Mouse (Mus musculus) E14TG2a.4 (cell line): ENCODE measurements at regions not wholly inside any gene's neighbourhood (a gene's known extent, or its start where the extent isn't known, plus 50 kb on each side); places are given as distances from the start of the nearest gene placed in this dataset.

Experiments used
- H3K27me3 ChIP-seq: 2 replicates; pipeline ENCODE4 v1.6.1; 2014; ENCODE audit warnings: low read length, control low read depth; ENCODE audit not compliant: insufficient read depth
- H3K36me3 ChIP-seq: 2 replicates; pipeline ENCODE4 v1.6.1; 2014; ENCODE audit warnings: low read length, control low read depth; ENCODE audit not compliant: insufficient read depth
- H3K4me1 ChIP-seq: replicated peaks from 2 replicates; pipeline ENCODE4 v1.6.1; 2014; ENCODE audit warnings: low read depth, low read length, control low read depth
- H3K4me3 ChIP-seq: replicated peaks from 2 replicates; pipeline ENCODE4 v1.5.1; 2014; ENCODE audit warnings: mild to moderate bottlenecking, low read length
- H3K9me3 ChIP-seq: 2 replicates; pipeline ENCODE4 v1.6.1; 2014; ENCODE audit warnings: low read length, control low read depth
- CTCF ChIP-seq: conservative IDR thresholded peaks from 2 replicates; pipeline ENCODE4 v1.5.1; 2014; ENCODE audit warnings: low read length
- NANOG ChIP-seq: IDR thresholded peaks from 2 replicates; pipeline ENCODE4 v1.6.1; 2014; ENCODE audit warnings: borderline replicate concordance, low read length, mixed read lengths
- POU5F1 ChIP-seq: IDR thresholded peaks from 2 replicates; pipeline ENCODE4 v1.6.1; 2014; ENCODE audit warnings: low read length, borderline replicate concordance

- TF ChIP-seq POU5F1 (no peak), NANOG (no peak), CTCF (no peak)
- Histone ChIP-seq H3K9me3 (no peaks in the 10 kb centered on the region), H3K27me3 (no peaks in the 10 kb centered on the region), H3K4me3 (no peak overlapping the region), H3K36me3 (no peaks in the 10 kb centered on the region), H3K4me1 (no peaks in the 10 kb centered on the region)
Observed at GRCm38 (mm10) chr1:138011581-138011980, 163.9 kb downstream of the Ptprc start.

GRCm38 (mm10) chr1:138010910-138011477 lies 164.5 kb downstream of the Ptprc start:
- H3K27me3 ChIP-seq = no peaks in the 10 kb centered on the region
- TF ChIP-seq CTCF (no peak), POU5F1 (no peak), NANOG (no peak)
- no peaks in the 10 kb centered on the region for H3K36me3 ChIP-seq
- no peaks in the 10 kb centered on the region for H3K9me3 ChIP-seq
- H3K4me1 ChIP-seq = no peaks in the 10 kb centered on the region
- no peak overlapping the region for H3K4me3 ChIP-seq

- no peaks in the 10 kb centered on the region for H3K27me3 ChIP-seq
- no peak overlapping the region for H3K4me3 ChIP-seq
- H3K36me3 ChIP-seq = no peaks in the 10 kb centered on the region
- TF ChIP-seq NANOG (no peak), CTCF (no peak), POU5F1 (no peak)
- no peaks in the 10 kb centered on the region for H3K4me1 ChIP-seq
- H3K9me3 ChIP-seq = no peaks in the 10 kb centered on the region
Observed at GRCm38 (mm10) chr1:138006811-138007210, 168.7 kb downstream of the Ptprc start.

DNA sequence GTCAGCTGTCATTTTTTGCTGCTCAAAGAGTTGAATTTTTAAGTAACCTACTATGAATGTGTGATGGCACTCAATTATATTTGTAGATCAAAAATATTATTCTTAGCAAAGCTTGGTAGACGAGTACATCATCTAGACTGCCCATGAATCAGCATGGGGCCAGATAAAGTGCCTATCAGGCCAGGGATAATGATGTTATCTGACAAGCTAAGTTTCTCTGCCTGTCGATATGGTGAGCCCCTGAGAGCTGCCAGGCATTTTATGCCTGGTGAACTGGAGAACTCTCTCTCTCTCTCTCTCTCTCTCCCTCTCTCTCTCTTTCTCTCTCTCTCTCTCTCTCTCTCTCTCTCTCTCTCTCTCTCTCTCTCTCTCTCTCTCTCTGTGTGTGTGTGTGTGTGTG lies 171.2 kb downstream of the Ptprc start:
- Histone ChIP-seq H3K4me3 (no peak overlapping the region), H3K27me3 (no peaks in the 10 kb centered on the region), H3K4me1 (no peaks in the 10 kb centered on the region), H3K36me3 (no peaks in the 10 kb centered on the region), H3K9me3 (no peaks in the 10 kb centered on the region)
- no peak for TF ChIP-seq NANOG
- no peak for TF ChIP-seq POU5F1
- no peak for TF ChIP-seq CTCF

DNA sequence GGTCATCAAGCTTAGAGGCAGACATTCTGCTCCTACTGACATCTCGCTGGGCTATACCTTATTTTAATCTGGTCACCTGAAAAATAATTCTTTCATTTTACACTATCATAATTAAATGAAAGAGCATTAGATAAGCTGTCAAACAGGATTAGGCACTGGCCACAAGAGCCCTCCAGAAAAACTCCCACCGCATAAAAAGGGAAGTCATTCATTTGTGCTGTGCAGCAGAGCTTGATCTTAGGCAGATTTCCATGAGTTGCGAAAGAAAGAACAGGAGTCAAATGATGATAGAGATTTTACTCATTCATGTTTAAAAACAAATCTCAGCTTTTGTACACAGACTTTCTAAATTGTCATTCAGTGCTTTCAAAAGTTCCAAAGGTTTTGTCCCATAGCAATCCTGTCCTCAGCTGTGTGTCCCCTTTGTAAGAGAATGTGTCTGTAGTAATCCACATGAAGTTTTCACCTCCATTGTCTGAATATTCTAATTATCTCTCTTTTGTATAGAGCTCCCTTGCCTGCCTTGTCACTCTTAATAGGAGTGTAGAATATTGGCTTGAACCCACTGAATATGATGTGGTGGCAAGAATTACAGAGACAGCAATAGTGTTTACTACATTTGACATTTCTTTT lies 176.1 kb downstream of the Ptprc start:
- no peaks in the 10 kb centered on the region for H3K9me3 ChIP-seq
- no peak overlapping the region for H3K4me3 ChIP-seq
- H3K36me3 ChIP-seq = no peaks in the 10 kb centered on the region
- no peak for TF ChIP-seq POU5F1
- no peak for TF ChIP-seq NANOG
- no peak for TF ChIP-seq CTCF
- no peaks in the 10 kb centered on the region for H3K4me1 ChIP-seq
- no peaks in the 10 kb centered on the region for H3K27me3 ChIP-seq

DNA sequence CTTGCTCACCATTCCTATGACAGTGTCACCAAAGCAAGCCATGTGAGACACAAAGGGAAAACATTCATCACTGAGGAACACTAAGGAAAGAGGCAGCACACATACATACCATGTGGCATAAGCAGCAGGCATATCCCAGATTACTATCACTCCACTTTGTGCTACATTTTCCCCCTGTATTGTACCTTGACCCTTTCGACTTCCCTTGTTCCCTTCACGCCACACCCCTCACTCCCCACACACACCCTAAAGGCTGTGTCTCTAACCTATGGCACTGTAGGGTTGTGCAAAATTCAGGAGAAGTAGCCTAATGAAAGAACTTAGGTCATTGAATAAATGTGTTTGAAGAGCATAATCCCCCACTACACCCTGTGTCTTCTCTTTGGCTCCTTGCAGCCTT lies 179.5 kb downstream of the Ptprc start:
- Histone ChIP-seq H3K27me3 (no peaks in the 10 kb centered on the region), H3K9me3 (no peaks in the 10 kb centered on the region), H3K4me1 (no peaks in the 10 kb centered on the region), H3K36me3 (no peaks in the 10 kb centered on the region), H3K4me3 (no peak overlapping the region)
- TF ChIP-seq POU5F1 (no peak), CTCF (no peak), NANOG (no peak)

GRCm38 (mm10) chr1:137991936-137992335 lies 183.6 kb downstream of the Ptprc start:
- Histone ChIP-seq H3K9me3 (no peaks in the 10 kb centered on the region), H3K27me3 (no peaks in the 10 kb centered on the region), H3K4me3 (no peak overlapping the region), H3K4me1 (no peaks in the 10 kb centered on the region), H3K36me3 (no peaks in the 10 kb centered on the region)
- TF ChIP-seq CTCF (no peak), POU5F1 (no peak), NANOG (no peak)

DNA sequence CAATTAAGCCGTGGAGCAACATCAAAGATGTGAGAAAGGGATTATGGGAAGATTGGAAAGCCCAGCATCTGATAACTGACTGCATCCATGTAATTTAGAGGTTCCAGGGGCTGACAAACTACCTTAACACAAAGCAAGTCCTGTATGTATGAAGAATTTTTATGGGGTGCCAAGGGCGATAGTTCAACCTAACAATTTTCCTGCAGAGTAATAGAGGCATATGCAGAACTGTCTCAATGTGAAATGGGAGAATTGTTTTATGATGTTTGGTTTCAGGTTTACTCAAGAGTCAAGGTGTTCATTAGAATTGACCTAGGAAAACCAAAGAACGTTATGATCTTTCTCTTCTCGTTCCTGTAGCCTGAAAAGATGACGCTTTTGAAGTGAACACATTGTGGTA lies 184.1 kb downstream of the Ptprc start:
- Histone ChIP-seq H3K27me3 (no peaks in the 10 kb centered on the region), H3K9me3 (no peaks in the 10 kb centered on the region), H3K36me3 (no peaks in the 10 kb centered on the region), H3K4me3 (no peak overlapping the region), H3K4me1 (no peaks in the 10 kb centered on the region)
- no peak for TF ChIP-seq NANOG
- TF ChIP-seq CTCF = no peak
- TF ChIP-seq POU5F1 = no peak

DNA sequence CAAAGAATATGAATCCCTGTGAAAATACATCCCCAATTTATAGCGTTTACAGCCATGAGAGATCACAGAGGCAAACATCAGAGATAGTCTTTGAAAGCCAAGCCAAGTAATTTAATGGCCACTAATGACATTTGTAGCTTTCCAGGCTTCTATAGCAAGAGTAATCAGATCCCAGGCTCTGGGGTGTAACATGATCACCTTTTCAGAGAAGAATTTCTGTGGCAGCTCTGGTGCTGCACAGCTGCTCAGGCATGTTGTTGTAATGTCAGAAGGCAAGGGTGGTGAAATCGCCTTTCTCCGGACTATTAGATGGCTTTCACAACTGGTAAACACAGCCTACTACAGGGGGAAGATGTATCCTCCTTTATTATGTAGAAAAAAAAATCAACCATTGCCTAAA lies 202.1 kb downstream of the Ptprc start:
- Histone ChIP-seq H3K4me1 (no peaks in the 10 kb centered on the region), H3K36me3 (no peaks in the 10 kb centered on the region), H3K9me3 (no peaks in the 10 kb centered on the region), H3K4me3 (no peak overlapping the region), H3K27me3 (no peaks in the 10 kb centered on the region)
- no peak for TF ChIP-seq NANOG
- TF ChIP-seq CTCF = no peak
- TF ChIP-seq POU5F1 = no peak
